Mouse (Mus musculus): ENCODE measurements around the gene Pdzd2. TPM values are rescaled to one million over a fixed set of nuclear protein-coding genes. Genes with fewer than 3 reads are reported as not detected.

The Pdzd2 gene
- polyA plus RNA-seq, 1 experiment from 2014 or later = 9.1 TPM

DNA sequence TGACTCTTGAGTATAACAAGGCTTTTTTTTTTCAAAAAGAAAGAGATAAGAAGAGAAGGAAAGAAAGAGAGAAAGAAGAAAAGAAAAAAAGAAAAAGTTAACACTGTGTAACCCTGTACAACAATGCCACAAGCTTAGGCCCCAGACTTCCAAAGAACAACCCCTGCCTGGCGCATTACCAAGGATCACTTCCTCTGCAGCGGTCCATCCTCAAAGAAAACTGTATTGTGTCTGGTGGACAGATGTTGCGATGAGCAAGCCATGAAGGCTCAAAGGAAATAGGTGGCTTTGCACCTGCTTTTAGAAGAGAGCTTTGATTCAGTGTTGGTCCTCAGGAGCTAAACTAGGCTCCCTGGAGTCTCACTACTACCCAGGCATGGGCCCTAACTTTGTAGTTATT is 89.5 kb downstream of the Pdzd2 start:
- Histone ChIP-seq H3K4me2 (no peak overlapping the region), H3K27ac (ENCODE audit: low read depth, low read length) (no peak overlapping the region), H3K4me1 (replicated peaks; ENCODE audit: control insufficient read depth, insufficient read depth, low read length) (no peaks in the 10 kb centered on the region), H3K9me3 (ENCODE audit: control insufficient read depth, low read length) (no peaks in the 10 kb centered on the region), H3K36me3 (ENCODE audit: control insufficient read depth, insufficient read depth, low read length) (no peaks in the 10 kb centered on the region), H3K9ac (ENCODE audit: low read depth, low read length) (no peak overlapping the region), H3K4me3 (ENCODE audit: low read depth, low read length) (no peak overlapping the region), H3K27me3 (replicated peaks; ENCODE audit: control insufficient read depth, insufficient read depth, low read length) (no peaks in the 10 kb centered on the region)
- DNase-seq (ENCODE audit: low spot score) = no peak
- 80% methylated on average over 3 of the region's 3 CpGs for WGBS
- no peak for ATAC-seq (replicated peaks; ENCODE audit: low FRiP score)

DNA sequence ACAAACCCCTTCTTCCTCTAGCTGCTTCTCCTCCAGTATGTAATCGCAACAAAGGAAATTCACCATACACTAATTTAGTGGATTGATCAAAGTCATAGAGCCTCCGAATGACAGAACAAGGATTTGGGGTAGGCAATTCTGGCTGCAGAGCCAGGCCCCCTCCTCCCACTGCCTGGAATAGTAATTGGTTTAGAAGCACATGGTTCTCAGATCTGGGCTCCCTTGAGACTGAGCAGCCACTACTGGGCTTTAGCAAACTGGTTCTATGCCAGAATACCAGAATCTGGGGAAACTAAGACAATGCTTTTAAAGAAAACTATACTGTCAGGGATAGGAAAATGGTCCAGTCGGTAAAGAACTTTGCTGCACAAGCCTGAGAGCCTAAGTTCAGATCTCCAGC is 90.0 kb downstream of the Pdzd2 start:
- WGBS = 85% methylated on average over 3 of the region's 3 CpGs
- H3K4me2 ChIP-seq = no peak overlapping the region
- H3K27ac ChIP-seq (ENCODE audit: low read depth, low read length) = no peak overlapping the region
- no peaks in the 10 kb centered on the region for H3K27me3 ChIP-seq (replicated peaks; ENCODE audit: control insufficient read depth, insufficient read depth, low read length)
- no peak overlapping the region for H3K9ac ChIP-seq (ENCODE audit: low read depth, low read length)
- H3K4me3 ChIP-seq (ENCODE audit: low read depth, low read length) = no peak overlapping the region
- no peaks in the 10 kb centered on the region for H3K4me1 ChIP-seq (replicated peaks; ENCODE audit: control insufficient read depth, insufficient read depth, low read length)
- ATAC-seq (replicated peaks; ENCODE audit: low FRiP score) = no peak
- H3K36me3 ChIP-seq (ENCODE audit: control insufficient read depth, insufficient read depth, low read length) = no peaks in the 10 kb centered on the region
- DNase-seq (ENCODE audit: low spot score) = no peak
- H3K9me3 ChIP-seq (ENCODE audit: control insufficient read depth, low read length) = no peaks in the 10 kb centered on the region

GRCm38 (mm10) chr15:12649131-12649530 is 90.6 kb downstream of the Pdzd2 start:
- no peak overlapping the region for H3K27ac ChIP-seq (ENCODE audit: low read depth, low read length)
- no peaks in the 10 kb centered on the region for H3K27me3 ChIP-seq (replicated peaks; ENCODE audit: control insufficient read depth, insufficient read depth, low read length)
- H3K9ac ChIP-seq (ENCODE audit: low read depth, low read length) = no peak overlapping the region
- no peaks in the 10 kb centered on the region for H3K36me3 ChIP-seq (ENCODE audit: control insufficient read depth, insufficient read depth, low read length)
- H3K4me2 ChIP-seq = no peak overlapping the region
- WGBS = 71% methylated on average over 2 of the region's 2 CpGs
- no peak for ATAC-seq (replicated peaks; ENCODE audit: low FRiP score)
- no peaks in the 10 kb centered on the region for H3K9me3 ChIP-seq (ENCODE audit: control insufficient read depth, low read length)
- no peak for DNase-seq (ENCODE audit: low spot score)
- H3K4me3 ChIP-seq (ENCODE audit: low read depth, low read length) = no peak overlapping the region
- H3K4me1 ChIP-seq (replicated peaks; ENCODE audit: control insufficient read depth, insufficient read depth, low read length) = no peaks in the 10 kb centered on the region

GRCm38 (mm10) chr15:12640755-12641154 is 99.0 kb downstream of the Pdzd2 start:
- Histone ChIP-seq H3K27ac (ENCODE audit: low read depth, low read length) (no peak overlapping the region), H3K27me3 (replicated peaks; ENCODE audit: control insufficient read depth, insufficient read depth, low read length) (no peaks in the 10 kb centered on the region), H3K4me2 (no peak overlapping the region), H3K36me3 (ENCODE audit: control insufficient read depth, insufficient read depth, low read length) (no peaks in the 10 kb centered on the region), H3K4me1 (replicated peaks; ENCODE audit: control insufficient read depth, insufficient read depth, low read length) (no peaks in the 10 kb centered on the region), H3K9ac (ENCODE audit: low read depth, low read length) (no peak overlapping the region), H3K4me3 (ENCODE audit: low read depth, low read length) (no peak overlapping the region), H3K9me3 (ENCODE audit: control insufficient read depth, low read length) (no peaks in the 10 kb centered on the region)
- WGBS = 83% methylated on average over 7 of the region's 7 CpGs
- ATAC-seq (replicated peaks; ENCODE audit: low FRiP score) (no peak), DNase-seq (ENCODE audit: low spot score) (no peak)

DNA sequence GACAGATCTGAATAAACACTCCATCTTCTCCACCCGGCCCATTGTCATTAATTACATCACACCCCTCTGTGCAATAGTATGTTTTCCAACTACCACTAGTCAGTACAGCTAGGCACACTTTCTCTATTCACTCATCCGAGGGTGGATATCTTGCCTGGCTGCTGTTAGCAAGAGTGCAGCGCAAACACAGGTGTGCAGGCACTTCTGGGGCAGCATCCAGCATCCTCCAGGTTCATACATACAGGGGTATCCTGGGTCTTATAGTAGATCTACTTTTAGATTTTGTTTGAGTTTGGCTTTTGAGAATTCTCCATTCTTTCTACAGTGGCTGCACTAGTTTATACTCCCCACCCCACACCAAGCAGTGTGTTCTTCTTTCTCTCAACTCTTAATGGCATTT is 99.9 kb downstream of the Pdzd2 start:
- Histone ChIP-seq H3K4me1 (replicated peaks; ENCODE audit: control insufficient read depth, insufficient read depth, low read length) (no peaks in the 10 kb centered on the region), H3K4me3 (ENCODE audit: low read depth, low read length) (no peak overlapping the region), H3K9ac (ENCODE audit: low read depth, low read length) (no peak overlapping the region), H3K4me2 (no peak overlapping the region), H3K27ac (ENCODE audit: low read depth, low read length) (no peak overlapping the region), H3K27me3 (replicated peaks; ENCODE audit: control insufficient read depth, insufficient read depth, low read length) (no peaks in the 10 kb centered on the region), H3K36me3 (ENCODE audit: control insufficient read depth, insufficient read depth, low read length) (no peaks in the 10 kb centered on the region), H3K9me3 (ENCODE audit: control insufficient read depth, low read length) (no peaks in the 10 kb centered on the region)
- no peak for DNase-seq (ENCODE audit: low spot score)
- 71% methylated on average over 3 of the region's 3 CpGs for WGBS
- ATAC-seq (replicated peaks; ENCODE audit: low FRiP score) = no peak

- Histone ChIP-seq H3K9ac (ENCODE audit: low read depth, low read length) (no peak overlapping the region), H3K4me3 (ENCODE audit: low read depth, low read length) (no peak overlapping the region), H3K4me1 (replicated peaks; ENCODE audit: control insufficient read depth, insufficient read depth, low read length) (no peaks in the 10 kb centered on the region), H3K27ac (ENCODE audit: low read depth, low read length) (no peak overlapping the region), H3K4me2 (no peak overlapping the region), H3K9me3 (ENCODE audit: control insufficient read depth, low read length) (no peaks in the 10 kb centered on the region), H3K27me3 (replicated peaks; ENCODE audit: control insufficient read depth, insufficient read depth, low read length) (no peaks in the 10 kb centered on the region), H3K36me3 (ENCODE audit: control insufficient read depth, insufficient read depth, low read length) (no peaks in the 10 kb centered on the region)
- WGBS = 84% methylated on average over 8 of the region's 8 CpGs
- ATAC-seq (replicated peaks; ENCODE audit: low FRiP score) (no peak), DNase-seq (ENCODE audit: low spot score) (no peak)
Measured at GRCm38 (mm10) chr15:12639181-12639580, 100.5 kb downstream of the Pdzd2 start.

DNA sequence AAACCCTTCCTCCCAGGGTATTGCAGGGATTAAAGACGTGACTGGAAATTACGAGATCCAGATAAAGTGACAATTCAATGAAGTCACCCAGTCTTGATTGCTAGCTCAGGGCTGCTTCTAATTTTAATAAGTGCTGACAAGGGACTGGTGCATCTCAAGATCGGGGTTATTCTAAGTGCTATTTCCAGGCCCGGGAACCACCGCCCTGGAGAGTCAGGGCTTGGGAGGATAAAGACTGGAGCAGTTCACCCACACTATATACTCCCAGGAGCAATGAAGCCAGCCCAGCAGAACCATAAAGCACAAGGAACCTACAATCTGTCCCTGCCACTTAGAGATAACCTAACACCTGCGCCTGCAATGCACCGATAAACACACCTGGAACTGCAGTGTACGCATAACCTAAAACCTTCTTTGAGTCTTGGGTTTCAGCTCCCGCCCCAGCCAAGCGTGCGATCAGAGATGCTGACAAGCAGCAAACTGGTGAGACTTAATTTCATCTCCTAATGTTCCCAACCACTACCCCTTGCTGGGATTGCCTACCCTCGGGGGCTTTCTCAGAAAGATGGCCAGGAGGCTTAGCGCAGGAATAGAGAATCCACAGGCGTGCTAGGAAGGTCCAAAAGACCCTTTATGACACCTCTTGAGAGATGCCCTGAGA is 101.2 kb downstream of the Pdzd2 start:
- Histone ChIP-seq H3K9me3 (ENCODE audit: control insufficient read depth, low read length) (no peaks in the 10 kb centered on the region), H3K9ac (ENCODE audit: low read depth, low read length) (no peak overlapping the region), H3K36me3 (ENCODE audit: control insufficient read depth, insufficient read depth, low read length) (no peaks in the 10 kb centered on the region), H3K4me1 (replicated peaks; ENCODE audit: control insufficient read depth, insufficient read depth, low read length) (no peaks in the 10 kb centered on the region), H3K27ac (ENCODE audit: low read depth, low read length) (no peak overlapping the region), H3K27me3 (replicated peaks; ENCODE audit: control insufficient read depth, insufficient read depth, low read length) (no peaks in the 10 kb centered on the region), H3K4me2 (no peak overlapping the region), H3K4me3 (ENCODE audit: low read depth, low read length) (no peak overlapping the region)
- WGBS = 88% methylated on average over 14 of the region's 14 CpGs
- no peak for DNase-seq (ENCODE audit: low spot score)
- ATAC-seq (replicated peaks; ENCODE audit: low FRiP score) = no peak

DNA sequence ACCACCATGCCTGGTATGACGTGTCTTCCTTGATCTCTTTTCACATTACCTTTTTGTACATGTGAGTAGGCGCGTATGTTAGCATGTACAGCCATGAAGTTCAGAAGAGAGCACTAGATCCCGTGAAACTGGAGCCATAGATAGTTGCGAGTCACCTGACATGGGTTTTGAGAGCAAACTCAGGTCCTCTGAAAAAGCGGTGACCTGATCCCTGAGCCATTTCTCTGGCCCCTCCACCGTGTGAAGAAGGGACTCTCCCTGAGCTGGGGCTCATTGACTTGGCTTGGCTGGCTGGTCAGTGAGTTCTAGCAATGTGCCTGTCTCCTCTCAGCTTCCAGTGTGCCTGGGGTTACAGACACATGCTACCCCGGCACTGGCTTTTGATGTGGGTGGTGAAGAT is 102.2 kb downstream of the Pdzd2 start:
- no peak overlapping the region for H3K4me3 ChIP-seq (ENCODE audit: low read depth, low read length)
- no peak overlapping the region for H3K27ac ChIP-seq (ENCODE audit: low read depth, low read length)
- no peak overlapping the region for H3K4me2 ChIP-seq
- WGBS = 88% methylated on average over 8 of the region's 8 CpGs
- no peaks in the 10 kb centered on the region for H3K9me3 ChIP-seq (ENCODE audit: control insufficient read depth, low read length)
- no peak for DNase-seq (ENCODE audit: low spot score)
- no peak for ATAC-seq (replicated peaks; ENCODE audit: low FRiP score)
- no peaks in the 10 kb centered on the region for H3K27me3 ChIP-seq (replicated peaks; ENCODE audit: control insufficient read depth, insufficient read depth, low read length)
- H3K36me3 ChIP-seq (ENCODE audit: control insufficient read depth, insufficient read depth, low read length) = no peaks in the 10 kb centered on the region
- no peaks in the 10 kb centered on the region for H3K4me1 ChIP-seq (replicated peaks; ENCODE audit: control insufficient read depth, insufficient read depth, low read length)
- H3K9ac ChIP-seq (ENCODE audit: low read depth, low read length) = no peak overlapping the region

GRCm38 (mm10) chr15:12636386-12636785 is 103.3 kb downstream of the Pdzd2 start:
- no peaks in the 10 kb centered on the region for H3K36me3 ChIP-seq (ENCODE audit: control insufficient read depth, insufficient read depth, low read length)
- no peaks in the 10 kb centered on the region for H3K27me3 ChIP-seq (replicated peaks; ENCODE audit: control insufficient read depth, insufficient read depth, low read length)
- peaks cover 2% of the 10 kb centered on the region for H3K4me1 ChIP-seq (replicated peaks; ENCODE audit: control insufficient read depth, insufficient read depth, low read length)
- H3K9ac ChIP-seq (ENCODE audit: low read depth, low read length) = no peak overlapping the region
- no peaks in the 10 kb centered on the region for H3K9me3 ChIP-seq (ENCODE audit: control insufficient read depth, low read length)
- WGBS = 73% methylated on average over 5 of the region's 5 CpGs
- no peak overlapping the region for H3K27ac ChIP-seq (ENCODE audit: low read depth, low read length)
- DNase-seq (ENCODE audit: low spot score) (no peak), ATAC-seq (replicated peaks; ENCODE audit: low FRiP score) (no peak)
- H3K4me3 ChIP-seq (ENCODE audit: low read depth, low read length) = no peak overlapping the region
- no peak overlapping the region for H3K4me2 ChIP-seq

All from liver, embryonic 11.5 days (tissue).